Mouse (Mus musculus) heart, postnatal 0 days (tissue): ENCODE measurements at regions not wholly inside any gene's neighbourhood (a gene's known extent, or its start where the extent isn't known, plus 50 kb on each side); places are given as distances from the start of the nearest gene placed in this dataset.

Source experiments
- CTCF ChIP-seq: IDR thresholded peaks from 2 replicates; pipeline ENCODE4 v1.5.1; 2016; ENCODE audit warnings: antibody characterized with exemption, control low read depth, low read depth
- EP300 ChIP-seq: IDR thresholded peaks from 2 replicates; pipeline ENCODE4 v1.6.1; 2016; ENCODE audit warnings: antibody characterized with exemption, low read depth

GRCm38 (mm10) chr3:144264554-144264953, 59.5 kb upstream of the Lmo4 start:
- TF ChIP-seq CTCF (no peak), EP300 (no peak)
